Mouse (Mus musculus) olfactory bulb, adult 2 months (tissue): ENCODE data around the gene Cand2.

Source experiments
- CTCF ChIP-seq: fragments of 200-500 bp; IDR thresholded peaks from 2 replicates; pipeline ENCODE4 v1.5.1; 2012; ENCODE audit warnings: low read depth, mild to moderate bottlenecking, low read length, moderate library complexity; ENCODE audit not compliant: insufficient read depth
- POLR2A ChIP-seq: fragments of 200-500 bp; IDR thresholded peaks from 2 replicates; pipeline ENCODE4 v1.6.1; 2012; ENCODE audit warnings: mild to moderate bottlenecking, low read depth, low read length, moderate library complexity; ENCODE audit not compliant: insufficient read depth

DNA sequence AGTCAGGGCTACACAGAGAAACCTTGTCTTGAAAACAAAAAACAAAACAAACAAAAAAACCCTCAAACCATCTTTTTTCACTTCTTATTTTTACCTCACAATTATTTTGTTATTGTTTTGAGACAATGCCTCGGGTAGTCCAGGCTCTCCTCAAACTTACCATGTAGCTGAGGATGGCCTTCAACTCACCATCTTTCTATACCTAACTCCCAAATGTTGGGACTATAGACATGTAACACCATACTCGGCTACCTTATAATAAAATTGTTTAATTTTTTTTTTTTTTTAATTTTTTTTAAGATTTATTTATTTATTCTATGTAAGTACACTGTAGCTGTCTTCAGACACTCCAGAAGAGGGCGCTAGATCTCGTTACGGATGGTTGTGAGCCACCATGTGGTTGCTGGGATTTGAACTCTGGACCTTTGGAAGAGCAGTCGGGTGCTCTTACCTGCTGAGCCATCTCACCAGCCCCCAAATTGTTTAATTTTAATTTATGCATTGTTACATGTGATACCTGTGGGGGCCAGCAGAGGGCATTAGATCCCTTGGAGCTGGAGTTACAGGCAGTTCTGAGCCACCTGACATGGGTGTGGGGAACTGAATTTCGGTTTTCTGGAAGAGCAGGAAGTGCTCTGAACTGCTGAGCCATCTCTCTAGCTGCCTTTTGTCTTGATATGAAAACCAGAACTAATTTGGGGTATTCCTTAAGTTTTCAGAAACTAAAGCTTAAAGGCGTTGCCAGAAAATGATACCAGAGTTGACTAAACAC lies 72.5 kb downstream of the Cand2 start:
- TF ChIP-seq POLR2A: no peak
- no peak for TF ChIP-seq CTCF
